Comparison of ENCODE assay signal across 9 mouse cellular contexts in genomic region chr16:29728769-29729481, GRCm38 (mm10).
DNase-seq lines count a peak whose midpoint lies in the region; ATAC-seq and TF ChIP-seq lines count a peak whose summit lies in the region.
"Had no signal": no experiment of that assay in that cellular context is flagged by ENCODE, and none has a peak within 500 bp of the region (broad histone marks: within the 10 kb centered on the region; RNA-seq: fewer than 3 reads in every experiment).

No protein-coding gene starts in this region.

- peak; percentile 80 for TF ChIP-seq CTCF in ES-Bruce4 (IDR thresholded peaks at IDR 0.05; ENCODE audit: low read depth, low read length)

- H3K27ac ChIP-seq in ES-Bruce4 (ENCODE audit: insufficient read depth, low read length): no peak overlapping the region
- no peak overlapping the region for H3K27ac ChIP-seq in forebrain, embryonic 13.5 days
- H3K27ac ChIP-seq: heart, embryonic 13.5 days had no signal

- 17% methylated on average over 10 of the region's 10 CpGs for WGBS in forebrain, embryonic 13.5 days

- H3K4me2 ChIP-seq in forebrain, embryonic 13.5 days: no peak overlapping the region
- H3K4me2 ChIP-seq: heart, embryonic 13.5 days had no signal

- peak; percentile 56 for DNase-seq in c-Kit-positive CD71-negative TER-119-negative erythroid progenitor cells, embryonic 14.5 days (ENCODE audit: low read depth)
- DNase-seq in heart, postnatal 36 days: peak; percentile 88 to 92
- DNase-seq in layer of hippocampus, adult 9-11 months: peak; percentile 73
- peak; percentile 88 for DNase-seq in lung, postnatal 14 days
- DNase-seq in retina, postnatal 7 days (ENCODE audit: low read depth, low spot score): peak; percentile 63
- DNase-seq in thymus, postnatal 4 days: peak; percentile 92

- intact Hi-C loops in heart, postnatal 36 days (cut with DNase I): loop anchor here (1.0 to 5.0 kb wide), 2 partner anchors 102 to 507 kb away; no protein-coding TSS in a partner anchor

- H3K4me1 ChIP-seq in ES-Bruce4 (ENCODE audit: control insufficient read depth, insufficient read depth, low read length): no peaks in the 10 kb centered on the region
- peaks cover 25% of the 10 kb centered on the region for H3K4me1 ChIP-seq in forebrain, embryonic 13.5 days

- no peak overlapping the region for H3K4me3 ChIP-seq in ES-Bruce4 (ENCODE audit: low read depth, low read length)
- no peak overlapping the region for H3K4me3 ChIP-seq in forebrain, embryonic 13.5 days
- H3K4me3 ChIP-seq: heart, embryonic 13.5 days had no signal

- no peaks in the 10 kb centered on the region for H3K36me3 ChIP-seq in ES-Bruce4 (ENCODE audit: control insufficient read depth, insufficient read depth, low read length, poor library complexity, severe bottlenecking)
- H3K36me3 ChIP-seq in forebrain, embryonic 13.5 days (ENCODE audit: poor library complexity, severe bottlenecking): no peaks in the 10 kb centered on the region
- H3K36me3 ChIP-seq: heart, embryonic 13.5 days had no signal

- H3K9ac ChIP-seq in ES-Bruce4 (ENCODE audit: low read depth, poor library complexity, severe bottlenecking): no peak overlapping the region
- H3K9ac ChIP-seq in forebrain, embryonic 13.5 days: no peak overlapping the region
- H3K9ac ChIP-seq: heart, embryonic 13.5 days had no signal

- no peaks in the 10 kb centered on the region for H3K9me3 ChIP-seq in ES-Bruce4 (replicated peaks; ENCODE audit: control insufficient read depth, insufficient read depth, low read length, poor library complexity, severe bottlenecking)
- no peaks in the 10 kb centered on the region for H3K9me3 ChIP-seq in forebrain, embryonic 13.5 days (replicated peaks)
- H3K9me3 ChIP-seq: heart, embryonic 13.5 days had no signal

- ATAC-seq in forebrain, embryonic 13.5 days: peak; percentile 73

- H3K27me3 ChIP-seq in ES-Bruce4 (ENCODE audit: control insufficient read depth, insufficient read depth, low read length, poor library complexity, severe bottlenecking): no peaks in the 10 kb centered on the region
- H3K27me3 ChIP-seq in forebrain, embryonic 13.5 days: peaks cover 80% of the 10 kb centered on the region

- no peak for TF ChIP-seq POLR2A in ES-Bruce4 (IDR thresholded peaks at IDR 0.05; ENCODE audit: insufficient read depth, low read length)

- no peak for TF ChIP-seq EP300 in ES-Bruce4 (IDR thresholded peaks at IDR 0.05; ENCODE audit: insufficient read depth, low read depth, low read length)
